Mouse (Mus musculus) c-Kit-positive CD71-positive TER-119-negative erythroid progenitor cells, embryonic 14.5 days (primary cell): ENCODE data around the gene Bzw2.

Source experiments
- DNase-seq: peaks from one replicate; pipeline ENCODE4 v3.0.0-alpha.2; 2013; ENCODE audit warnings: low read depth

The Bzw2 gene

DNA sequence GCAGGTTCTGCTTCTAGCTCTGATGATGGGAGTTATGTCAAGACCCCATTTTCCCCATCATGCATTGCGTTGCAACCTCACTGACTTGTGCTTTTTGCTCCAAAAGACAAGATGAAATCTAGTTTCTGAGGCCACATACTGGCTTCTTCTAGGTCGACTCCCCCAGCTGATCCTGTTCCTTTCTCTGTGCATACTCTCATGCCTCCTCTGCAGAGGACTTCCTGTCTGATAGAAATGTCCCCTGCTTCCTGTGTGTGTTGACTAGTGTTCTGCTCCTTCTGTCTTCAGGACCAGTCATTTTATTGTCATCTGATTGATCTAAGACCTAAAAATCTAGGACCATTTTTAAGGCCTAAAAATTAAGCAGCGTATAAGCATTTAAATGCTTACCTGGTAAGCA is 22.5 kb downstream of the Bzw2 start:
- DNase-seq, result no peak

DNA sequence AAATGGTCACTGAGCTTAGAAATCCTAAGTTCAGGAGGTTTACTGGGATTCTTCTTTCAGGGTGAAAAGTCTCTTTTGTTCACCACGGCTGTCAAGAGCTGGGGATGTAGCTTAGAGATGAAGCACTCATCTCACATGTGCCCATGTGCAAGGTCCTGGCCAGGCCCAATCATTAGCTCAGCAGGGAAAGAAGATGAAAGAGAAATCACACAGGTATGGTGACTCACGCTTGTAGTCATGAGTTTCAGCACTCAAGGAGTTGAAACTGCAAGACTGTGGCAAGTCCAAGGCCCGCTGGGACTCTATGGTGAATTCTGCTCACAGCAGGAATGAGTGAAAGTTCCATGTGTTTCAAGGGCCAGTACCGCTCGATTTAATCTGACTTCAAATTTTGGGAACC is 23.8 kb downstream of the Bzw2 start:
- no peak for DNase-seq

GRCm38 (mm10) chr12:36133547-36133946 is 24.3 kb downstream of the Bzw2 start:
- DNase-seq, result no peak

DNA sequence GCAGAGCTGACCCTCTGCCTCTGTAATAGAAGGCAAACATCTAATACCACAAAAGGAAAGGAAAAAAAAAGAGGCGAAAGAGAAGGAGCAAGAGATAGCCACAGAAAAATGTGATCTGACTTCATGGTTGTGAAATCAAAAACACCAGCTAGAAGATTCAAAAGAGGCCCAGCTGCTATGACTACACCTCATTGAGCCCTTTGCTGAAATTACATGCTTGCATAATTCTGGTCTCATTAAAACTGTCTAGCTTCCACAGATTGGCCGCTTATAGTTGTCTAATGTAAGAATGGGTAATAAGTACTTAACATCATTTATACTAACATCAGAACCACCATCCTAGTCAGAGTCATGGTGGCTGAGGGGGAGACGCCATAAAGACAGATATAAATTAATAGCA is 25.2 kb downstream of the Bzw2 start:
- DNase-seq, result no peak

DNA sequence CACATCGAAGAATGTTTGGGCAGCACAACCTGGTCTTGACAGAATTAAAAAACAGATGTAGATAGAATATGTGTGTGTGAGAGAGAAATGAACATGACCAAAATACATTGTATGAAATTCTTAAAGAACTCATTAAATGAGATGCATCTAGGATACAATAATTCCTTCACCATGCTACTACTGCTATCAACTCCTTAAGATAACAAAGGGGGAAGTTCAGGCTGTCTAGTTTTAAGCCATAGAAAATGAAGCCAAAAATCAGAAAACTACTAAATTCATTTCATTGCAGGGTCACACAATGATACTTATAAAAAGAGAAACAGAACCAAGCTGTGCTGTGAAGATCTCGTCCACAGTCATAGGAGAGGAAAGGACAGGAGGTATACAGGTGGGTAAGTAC is 25.6 kb downstream of the Bzw2 start:
- DNase-seq, result no peak

DNA sequence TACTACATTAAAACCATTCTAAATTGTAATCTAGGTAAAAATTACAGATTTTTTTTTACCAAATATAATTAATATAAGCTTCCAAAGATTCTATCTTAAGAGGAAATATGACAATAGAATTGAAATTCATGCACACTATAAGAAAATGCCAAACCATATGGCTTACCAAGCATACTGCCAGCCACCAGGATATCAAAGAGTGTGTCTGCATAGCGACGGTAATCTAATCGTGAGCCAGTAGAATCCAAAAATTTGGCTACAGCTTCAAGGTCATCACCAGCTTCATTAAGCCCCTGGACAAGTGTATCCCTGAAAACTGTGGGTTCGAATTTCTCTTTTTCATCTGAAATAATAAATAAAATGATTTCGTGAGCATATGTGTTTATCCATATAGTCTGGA is 28.1 kb downstream of the Bzw2 start:
- no peak for DNase-seq

GRCm38 (mm10) chr12:36126049-36126448 is 31.8 kb downstream of the Bzw2 start:
- DNase-seq, result no peak

DNA sequence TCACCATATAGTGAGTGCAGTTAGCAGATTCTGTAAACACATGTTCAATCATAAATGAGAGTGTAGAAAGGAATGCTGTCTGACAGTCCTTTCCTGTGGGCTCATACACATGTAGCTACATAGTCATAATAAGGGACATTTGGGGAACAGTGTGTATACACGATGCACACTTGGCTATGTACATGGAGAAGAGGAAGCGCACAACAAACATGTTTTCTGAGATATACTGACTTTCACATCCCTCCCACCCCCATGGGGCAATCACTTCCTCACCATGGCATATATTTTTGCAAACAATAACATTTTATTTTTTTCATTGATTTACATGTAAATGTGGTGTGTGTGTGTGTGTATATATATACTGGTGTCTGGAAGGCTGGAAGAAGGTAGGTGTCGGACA is 38.6 kb downstream of the Bzw2 start:
- DNase-seq, result no peak

GRCm38 (mm10) chr12:36117161-36117560 is 40.7 kb downstream of the Bzw2 start:
- DNase-seq, result no peak

DNA sequence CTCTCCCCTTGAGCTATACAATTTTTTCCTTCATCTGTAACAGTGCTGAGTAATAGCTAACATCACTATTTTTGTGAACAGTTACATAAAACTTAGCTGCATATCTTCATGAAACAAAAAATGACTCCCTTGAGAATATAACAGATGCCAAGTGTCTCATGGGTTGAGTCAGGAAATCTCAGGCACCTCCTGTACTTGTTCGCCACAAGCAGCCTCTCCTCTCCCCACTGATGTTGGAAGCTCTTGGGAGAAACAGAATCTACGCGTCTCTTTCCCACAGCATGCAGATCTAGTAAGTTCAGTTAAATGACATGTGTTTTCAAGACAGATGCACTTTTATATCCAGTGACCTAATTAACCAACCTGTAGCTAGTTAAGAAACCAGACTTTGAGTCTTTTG is 45.8 kb downstream of the Bzw2 start:
- no peak for DNase-seq

GRCm38 (mm10) chr12:36111110-36111509 is 46.8 kb downstream of the Bzw2 start:
- no peak for DNase-seq

- no peak for DNase-seq
Measured at GRCm38 (mm10) chr12:36110457-36110856, 47.4 kb downstream of the Bzw2 start.

GRCm38 (mm10) chr12:36108442-36108841 is 49.4 kb downstream of the Bzw2 start:
- DNase-seq, result no peak

DNA sequence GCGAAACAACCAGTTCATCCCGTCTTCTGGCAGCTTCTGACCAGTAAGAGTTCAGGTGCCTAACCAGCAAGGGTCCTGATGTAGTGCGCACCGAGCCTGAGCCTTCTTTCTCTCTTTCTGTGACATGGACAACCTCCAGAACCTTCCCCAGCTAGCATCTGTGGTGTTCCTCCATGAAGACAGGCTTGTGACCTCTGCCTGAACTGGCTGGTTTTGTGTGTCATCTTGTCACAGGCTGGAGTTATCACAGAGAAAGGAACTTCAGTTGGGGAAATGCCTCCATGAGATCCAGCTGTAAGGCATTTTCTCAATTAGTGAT is 54.3 kb downstream of the Bzw2 start:
- no peak for DNase-seq

GRCm38 (mm10) chr12:36102733-36103591 is 54.9 kb downstream of the Bzw2 start:
- DNase-seq, result no peak

DNA sequence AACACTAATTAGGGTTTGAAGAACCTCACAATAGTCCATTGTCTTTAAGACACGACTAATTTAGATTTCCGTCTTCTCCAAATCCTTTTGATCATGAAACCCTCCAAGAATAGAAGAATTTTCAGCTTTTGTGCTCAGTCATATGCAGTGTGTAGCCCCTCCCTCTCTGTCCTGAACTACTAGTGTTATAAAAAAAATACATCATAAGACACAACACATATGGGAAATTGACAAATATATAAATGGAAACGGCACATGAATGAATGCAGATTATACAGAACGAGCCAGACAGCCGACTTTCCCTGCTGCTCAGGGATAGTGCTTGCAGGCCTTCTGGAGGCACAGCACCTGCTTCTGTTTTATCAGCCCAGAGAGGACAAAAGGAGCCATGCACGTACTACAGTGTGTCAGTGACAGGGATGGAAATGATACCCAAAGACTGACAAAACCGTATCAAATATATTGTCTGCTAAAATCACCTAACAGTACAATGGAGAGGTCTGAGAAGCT is 62.5 kb downstream of the Bzw2 start:
- DNase-seq, result no peak

DNA sequence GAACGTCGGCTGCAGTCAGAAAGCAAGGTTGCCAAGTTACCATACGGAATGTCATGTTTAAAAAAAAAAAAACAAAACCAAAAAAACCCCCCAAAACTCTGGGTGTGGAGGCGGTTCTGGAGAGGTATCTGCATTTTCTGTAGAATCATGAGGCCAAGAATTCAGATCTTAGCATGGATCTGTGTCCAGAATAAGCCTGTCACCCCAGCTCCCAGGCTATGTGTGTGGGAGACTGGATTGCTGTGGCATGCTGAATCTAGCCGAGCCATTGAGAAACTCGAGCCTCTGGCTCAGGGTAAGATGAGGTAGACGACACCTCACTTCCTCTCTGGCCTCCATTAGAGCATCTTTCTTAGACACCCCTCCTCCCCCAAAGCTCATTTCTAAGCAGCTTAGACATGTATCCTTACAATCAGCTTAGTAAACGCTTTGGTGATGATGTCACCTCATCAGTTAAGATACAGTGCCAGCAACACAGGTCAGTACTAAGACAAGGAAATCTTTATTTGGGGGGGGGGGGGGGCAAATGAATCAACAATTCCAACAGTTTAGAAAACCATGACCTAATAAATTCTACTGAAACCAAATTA is 64.7 kb downstream of the Bzw2 start:
- DNase-seq, result no peak

DNA sequence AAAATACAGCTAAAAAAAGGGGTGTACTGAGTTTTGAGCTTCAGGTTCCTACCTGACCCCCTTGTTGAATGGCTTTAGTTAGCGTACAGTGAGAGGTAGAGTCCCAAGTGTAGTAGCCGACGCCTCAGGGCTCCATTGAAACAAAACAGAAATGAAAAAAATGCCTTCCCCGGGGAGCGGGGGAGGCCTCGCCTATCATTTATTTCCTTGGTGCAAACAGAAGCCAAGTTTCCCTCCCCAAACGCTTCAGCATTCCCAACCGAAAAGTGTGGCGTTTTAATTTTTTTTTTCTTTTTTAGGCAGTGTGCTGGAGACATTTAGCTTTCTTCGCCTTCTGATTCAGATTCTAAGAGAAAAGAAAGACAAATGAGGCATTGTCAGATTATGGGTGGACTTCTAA is 65.9 kb downstream of the Bzw2 start:
- no peak for DNase-seq

DNA sequence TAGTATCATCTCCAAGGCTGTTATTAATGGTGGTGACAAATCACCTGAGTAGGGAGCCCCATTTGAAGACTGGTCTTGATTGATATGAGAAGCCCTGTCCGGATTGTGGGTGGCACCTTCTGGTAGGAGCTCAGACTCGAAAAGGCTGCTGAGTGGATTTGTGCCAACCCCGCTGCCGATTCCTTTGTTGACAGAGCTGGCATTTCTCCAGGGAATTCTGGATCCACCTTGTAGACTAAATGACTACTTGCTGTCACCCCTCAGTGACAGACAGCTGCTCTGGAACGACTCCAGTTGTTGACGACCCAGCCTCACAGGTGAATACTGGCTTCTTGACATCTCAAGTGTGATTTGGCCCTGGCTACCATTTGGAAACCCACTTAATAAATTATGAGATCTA is 68.7 kb downstream of the Bzw2 start:
- DNase-seq, result no peak

GRCm38 (mm10) chr12:36088804-36089203 is 69.1 kb downstream of the Bzw2 start:
- no peak for DNase-seq

DNA sequence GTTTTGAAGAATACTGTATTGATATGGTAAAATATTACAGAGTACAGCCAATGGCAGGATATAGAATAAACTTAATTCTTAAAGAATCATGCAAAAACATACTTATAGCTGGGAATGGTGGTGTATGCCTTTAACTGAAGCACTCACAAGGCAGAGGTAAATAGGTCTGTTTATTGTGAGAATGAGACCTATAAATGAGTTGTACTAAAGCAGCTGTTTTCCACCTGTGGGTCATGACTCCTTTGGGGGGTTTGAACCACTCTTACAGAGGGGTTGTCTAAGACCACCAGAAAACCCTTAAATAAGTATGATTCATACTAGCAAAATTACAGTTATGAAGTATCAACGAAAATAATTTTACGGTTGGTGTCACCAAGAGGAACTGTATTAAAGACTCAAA is 72.5 kb downstream of the Bzw2 start:
- no peak for DNase-seq

DNA sequence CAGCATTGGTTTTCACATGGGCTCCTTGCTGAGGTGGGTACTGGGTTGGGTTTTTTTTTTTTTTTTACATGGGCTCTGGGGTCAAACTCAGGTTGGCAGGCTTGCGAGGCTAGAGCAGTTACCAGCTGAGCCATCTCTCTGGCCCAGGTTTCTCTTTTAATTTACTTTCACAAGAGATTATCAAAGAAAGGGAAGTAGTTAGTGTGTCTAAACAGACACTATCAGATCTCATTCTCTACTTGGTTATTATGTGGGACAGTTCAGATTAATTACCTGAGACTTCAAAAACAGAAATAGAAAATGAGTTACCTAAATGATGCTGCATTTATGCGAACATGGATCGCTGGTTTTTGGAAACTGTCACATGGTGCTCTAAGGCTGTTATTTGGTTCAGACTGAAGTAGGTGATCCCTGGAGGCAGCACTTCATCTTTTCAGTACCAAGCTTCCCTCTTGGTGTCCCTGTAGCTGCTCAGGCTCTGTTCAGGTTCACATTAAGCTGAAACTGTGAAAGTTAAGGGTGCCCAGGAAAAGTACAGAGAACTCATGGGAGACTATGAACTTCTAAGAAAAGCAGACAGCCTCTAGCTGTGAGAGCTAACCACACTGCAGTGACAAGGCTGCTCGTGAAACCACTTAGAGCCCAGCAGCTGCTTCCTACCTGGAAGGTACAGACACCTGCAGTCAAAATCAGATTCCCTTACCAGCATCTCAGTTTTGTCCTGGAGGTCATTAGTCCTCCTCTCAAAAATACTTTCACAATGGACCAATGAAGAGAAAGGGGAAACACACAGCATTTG is 79.6 kb downstream of the Bzw2 start:
- DNase-seq, result no peak

- no peak for DNase-seq
Measured at GRCm38 (mm10) chr12:36072860-36073259, 85.0 kb downstream of the Bzw2 start.
